Mouse (Mus musculus) E14TG2a.4 (cell line): ENCODE measurements around the gene Grcc10.

Experiments
- CTCF ChIP-seq: conservative IDR thresholded peaks from 2 replicates; pipeline ENCODE4 v1.5.1; 2014; ENCODE audit warnings: low read length
- NANOG ChIP-seq: IDR thresholded peaks from 2 replicates; pipeline ENCODE4 v1.6.1; 2014; ENCODE audit warnings: borderline replicate concordance, low read length, mixed read lengths
- POU5F1 ChIP-seq: IDR thresholded peaks from 2 replicates; pipeline ENCODE4 v1.6.1; 2014; ENCODE audit warnings: low read length, borderline replicate concordance

- TF ChIP-seq CTCF, result no peak
- TF ChIP-seq NANOG, result no peak
- TF ChIP-seq POU5F1, result no peak
Measured at GRCm38 (mm10) chr6:124743647-124744046, 2.5 kb upstream of the Grcc10 start.
